Mouse (Mus musculus) heart, adult 2 months (tissue): Measurements from ENCODE around the gene Pdcd6ip. TPM values are rescaled to one million over a fixed set of nuclear protein-coding genes. Genes with fewer than 3 reads are reported as not detected.

Experiments used
- DNase-seq, 2 experiments: peaks; one replicate each; pipeline ENCODE4 v3.0.0; 2021
- H3K27ac ChIP-seq: fragments of 200-600 bp; 2 replicates; pipeline ENCODE4 v1.8.1; 2022
- H3K27me3 ChIP-seq: fragments of 200-500 bp; 2 replicates; pipeline ENCODE4 v1.6.1; 2012; ENCODE audit warnings: mild to moderate bottlenecking, low read length, inconsistent platforms, mixed read lengths; ENCODE audit not compliant: control insufficient read depth, insufficient read depth
- H3K36me3 ChIP-seq: fragments of 200-500 bp; 2 replicates; pipeline ENCODE4 v1.6.1; 2012; ENCODE audit warnings: low read length, inconsistent platforms; ENCODE audit not compliant: control insufficient read depth, insufficient read depth
- H3K4me1 ChIP-seq: fragments of 200-500 bp; 2 replicates; pipeline ENCODE4 v1.6.1; 2011; ENCODE audit warnings: low read length; ENCODE audit not compliant: control insufficient read depth, insufficient read depth
- H3K4me3 ChIP-seq: fragments of 200-600 bp; 2 replicates; pipeline ENCODE4 v1.8.1; 2022
- H3K79me2 ChIP-seq: fragments of 200-500 bp; replicated peaks from 2 replicates; pipeline ENCODE4 v1.6.1; 2012; ENCODE audit warnings: mild to moderate bottlenecking, inconsistent platforms, low read length, moderate library complexity, mixed read lengths; ENCODE audit not compliant: control insufficient read depth, insufficient read depth
- H3K9ac ChIP-seq: fragments of 200-500 bp; 2 replicates; pipeline ENCODE4 v1.6.1; 2012; ENCODE audit warnings: low read depth, mild to moderate bottlenecking, control low read depth, inconsistent platforms, low read length, mixed read lengths
- CTCF ChIP-seq: fragments of 200-600 bp; IDR thresholded peaks from 2 replicates; pipeline ENCODE4 v1.8.1; 2022; ENCODE audit warnings: antibody characterized with exemption, mild to moderate bottlenecking, moderate library complexity
- EP300 ChIP-seq: fragments of 200-500 bp; IDR thresholded peaks from 2 replicates; pipeline ENCODE4 v1.6.1; 2011; ENCODE audit warnings: low read depth, low read length, control low read depth; ENCODE audit not compliant: insufficient read depth
- POLR2A ChIP-seq: fragments of 200-500 bp; IDR thresholded peaks from 2 replicates; pipeline ENCODE4 v1.6.1; 2011; ENCODE audit warnings: mild to moderate bottlenecking, low read depth, low read length, control low read depth; ENCODE audit not compliant: insufficient read depth
- WGBS: fragments of 180-500 bp; shearing (Covaris S2); methylation state at CpG from one replicate; pipeline ENCODE4 v1.1.7; 2018; 5-methylcytosine and 5-hydroxymethylcytosine counted together
- intact Hi-C: fragments of 180-260 bp; cut with DNase I; formaldehyde crosslinking; loops from one replicate; pipeline ENCODE4 v1.15.1; 2025
- polyA plus RNA-seq: library from polyadenylated mRNA; depleted of rRNA; stranded (reverse); fragments of >200 nt; gene quantifications from 2 replicates; pipeline ENCODE4 v1.2.3, GENCODE M21; 2012
- total RNA-seq, 2 experiments: library from RNA; stranded (reverse); gene quantifications; 2 replicates each; pipeline ENCODE4 v1.2.3; 2021

Pdcd6ip gene
- total and polyA plus RNA-seq, 3 experiments: 35.7 to 63.3 (median 56.0) TPM

DNA sequence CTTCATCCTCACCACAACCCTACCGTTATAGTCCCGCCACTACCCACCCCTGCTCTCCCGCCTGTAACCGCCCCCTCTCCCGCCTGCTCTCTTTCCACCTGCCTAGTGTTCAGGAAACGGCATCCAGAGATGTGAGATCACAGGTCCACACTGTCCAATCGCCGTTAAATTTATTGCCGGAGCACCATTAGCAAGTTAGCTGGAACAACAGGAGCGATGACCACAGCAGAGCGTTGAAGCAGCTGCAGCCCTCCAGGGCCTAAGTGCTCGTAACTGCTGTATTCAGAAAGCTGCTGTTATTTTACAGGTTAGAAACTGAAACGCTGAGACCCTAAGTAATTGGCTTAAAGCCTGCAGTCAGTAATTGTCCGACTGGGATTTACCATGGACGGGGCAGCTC, 64.4 kb downstream of the Pdcd6ip start:
- H3K27ac ChIP-seq: no peak overlapping the region
- no peaks in the 10 kb centered on the region for H3K27me3 ChIP-seq
- WGBS: 93% methylated on average over 15 of the region's 15 CpGs
- intact Hi-C loops: no loop called here
- no peak for DNase-seq
- H3K4me1 ChIP-seq: no peaks in the 10 kb centered on the region
- no peaks in the 10 kb centered on the region for H3K79me2 ChIP-seq
- TF ChIP-seq POLR2A (no peak), EP300 (no peak), CTCF (no peak)
- no peak overlapping the region for H3K9ac ChIP-seq
- no peak overlapping the region for H3K4me3 ChIP-seq
- H3K36me3 ChIP-seq: no peaks in the 10 kb centered on the region

DNA sequence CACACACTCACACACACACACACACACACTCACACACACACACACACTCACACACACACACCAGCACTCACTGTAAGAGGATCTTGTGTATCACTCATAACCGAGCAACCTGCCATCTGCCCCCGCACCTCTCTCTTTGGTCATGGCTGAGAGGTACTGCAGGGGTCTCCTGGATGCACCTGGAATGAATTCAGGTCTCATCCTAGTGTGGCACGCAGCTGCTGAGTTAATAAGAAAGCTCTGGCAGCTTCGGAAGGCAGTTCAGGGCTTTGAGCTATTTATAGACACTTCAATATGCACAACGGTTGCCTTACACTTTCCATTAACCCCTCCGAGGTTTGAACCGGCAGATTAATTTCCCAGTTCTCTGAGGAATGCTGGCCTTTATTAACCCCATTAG, 73.1 kb downstream of the Pdcd6ip start:
- no peaks in the 10 kb centered on the region for H3K36me3 ChIP-seq
- H3K4me3 ChIP-seq: no peak overlapping the region
- DNase-seq: no peak
- H3K4me1 ChIP-seq: no peaks in the 10 kb centered on the region
- no peak overlapping the region for H3K27ac ChIP-seq
- no peaks in the 10 kb centered on the region for H3K27me3 ChIP-seq
- WGBS: 35% methylated on average over 7 of the region's 7 CpGs
- no peaks in the 10 kb centered on the region for H3K79me2 ChIP-seq
- no peak overlapping the region for H3K9ac ChIP-seq
- no peak for TF ChIP-seq POLR2A
- TF ChIP-seq EP300: no peak
- TF ChIP-seq CTCF: no peak
- intact Hi-C loops: loop anchor here (5.0 kb wide), 1 partner anchor 108 kb away; no protein-coding TSS in a partner anchor

- no peaks in the 10 kb centered on the region for H3K27me3 ChIP-seq
- no peak for DNase-seq
- TF ChIP-seq POLR2A: no peak
- TF ChIP-seq EP300: no peak
- no peak for TF ChIP-seq CTCF
- no peaks in the 10 kb centered on the region for H3K79me2 ChIP-seq
- no peak overlapping the region for H3K4me3 ChIP-seq
- WGBS: 35% methylated on average over 8 of the region's 8 CpGs
- no peak overlapping the region for H3K9ac ChIP-seq
- intact Hi-C loops: loop anchor here (5.0 kb wide), 1 partner anchor 106 kb away; no protein-coding TSS in a partner anchor
- no peak overlapping the region for H3K27ac ChIP-seq
- H3K4me1 ChIP-seq: no peaks in the 10 kb centered on the region
- H3K36me3 ChIP-seq: no peaks in the 10 kb centered on the region
Measured at GRCm38 (mm10) chr9:113633168-113633744, 74.8 kb downstream of the Pdcd6ip start.

GRCm38 (mm10) chr9:113632350-113633043, 75.6 kb downstream of the Pdcd6ip start:
- intact Hi-C loops: loop anchor here (5.0 kb wide), 1 partner anchor 105 kb away; no protein-coding TSS in a partner anchor
- TF ChIP-seq POLR2A (no peak), CTCF (no peak), EP300 (no peak)

GRCm38 (mm10) chr9:113629632-113630031, 78.4 kb downstream of the Pdcd6ip start:
- intact Hi-C loops: loop anchor here (2.0 to 10.0 kb wide), 3 partner anchors 102 to 209 kb away; no protein-coding TSS in a partner anchor
- no peak overlapping the region for H3K27ac ChIP-seq
- H3K27me3 ChIP-seq: no peaks in the 10 kb centered on the region
- H3K79me2 ChIP-seq: no peaks in the 10 kb centered on the region
- H3K4me3 ChIP-seq: no peak overlapping the region
- no peaks in the 10 kb centered on the region for H3K36me3 ChIP-seq
- no peaks in the 10 kb centered on the region for H3K4me1 ChIP-seq
- peak; percentile 67 for TF ChIP-seq CTCF
- no peak for TF ChIP-seq POLR2A
- no peak for TF ChIP-seq EP300
- peak in 1 of 2 experiments; percentile 23 for DNase-seq
- 8% methylated on average over 9 of the region's 9 CpGs for WGBS
- no peak overlapping the region for H3K9ac ChIP-seq

More at GRCm38 (mm10) chr9:113632350-113633043, 75.6 kb downstream of the Pdcd6ip start:
- DNase-seq: no peak
- Histone ChIP-seq H3K9ac (no peak overlapping the region), H3K4me1 (no peaks in the 10 kb centered on the region), H3K27ac (no peak overlapping the region), H3K4me3 (no peak overlapping the region), H3K27me3 (no peaks in the 10 kb centered on the region), H3K79me2 (no peaks in the 10 kb centered on the region), H3K36me3 (no peaks in the 10 kb centered on the region)
- WGBS: 64% methylated on average over 9 of the region's 9 CpGs

GRCm38 (mm10) chr9:113629191-113629590, 78.9 kb downstream of the Pdcd6ip start:
- TF ChIP-seq EP300 (no peak), CTCF (no peak), POLR2A (no peak)
- intact Hi-C loops: loop anchor here (2.0 to 10.0 kb wide), 2 partner anchors 174 to 208 kb away; no protein-coding TSS in a partner anchor
- no peak for DNase-seq
- H3K36me3 ChIP-seq: no peaks in the 10 kb centered on the region
- no peak overlapping the region for H3K9ac ChIP-seq
- H3K27me3 ChIP-seq: no peaks in the 10 kb centered on the region
- no peaks in the 10 kb centered on the region for H3K79me2 ChIP-seq
- H3K27ac ChIP-seq: no peak overlapping the region
- WGBS: 89% methylated on average over 11 of the region's 11 CpGs
- no peak overlapping the region for H3K4me3 ChIP-seq
- H3K4me1 ChIP-seq: no peaks in the 10 kb centered on the region
